Mouse (Mus musculus) heart, postnatal 14 days (tissue): ENCODE results near the gene Heatr5a. TPM values are rescaled to one million over a fixed set of nuclear protein-coding genes. Genes with fewer than 3 reads are reported as not detected.

Source experiments
- DNase-seq, 2 experiments: peaks; one replicate each; pipeline ENCODE4 v3.0.0; 2021 to 2022
- intact Hi-C: fragments of 180-260 bp; cut with DNase I; formaldehyde crosslinking; loops from one replicate; pipeline ENCODE4 v1.15.1; 2025
- total RNA-seq, 2 experiments: library from RNA; stranded (reverse); gene quantifications; 2 replicates each; pipeline ENCODE4 v1.2.3; 2021

Gene Heatr5a
- total RNA-seq, 2 experiments from 2014 or later = 18.0 to 19.8 TPM

DNA sequence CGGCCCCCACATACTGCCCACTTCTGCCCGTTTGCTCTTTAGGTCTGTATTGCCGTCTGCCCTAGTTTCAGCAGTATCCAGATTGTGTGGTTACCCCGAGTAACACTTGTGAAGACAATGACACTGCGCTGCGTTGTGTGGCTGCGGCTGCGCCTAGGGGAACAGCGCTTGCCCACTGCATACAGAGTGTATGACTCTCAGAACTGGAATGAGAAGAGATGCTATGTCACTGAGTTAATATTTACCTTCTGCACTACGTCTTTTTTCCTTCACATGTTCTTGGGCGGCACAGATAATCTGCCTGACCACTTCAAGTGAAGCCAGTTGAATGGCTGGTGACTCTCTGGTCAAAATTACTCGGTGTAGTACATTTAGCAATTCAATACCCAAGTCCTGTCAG is 82.5 kb downstream of the Heatr5a start:
- no peak for DNase-seq
- intact Hi-C loops = no loop called here

DNA sequence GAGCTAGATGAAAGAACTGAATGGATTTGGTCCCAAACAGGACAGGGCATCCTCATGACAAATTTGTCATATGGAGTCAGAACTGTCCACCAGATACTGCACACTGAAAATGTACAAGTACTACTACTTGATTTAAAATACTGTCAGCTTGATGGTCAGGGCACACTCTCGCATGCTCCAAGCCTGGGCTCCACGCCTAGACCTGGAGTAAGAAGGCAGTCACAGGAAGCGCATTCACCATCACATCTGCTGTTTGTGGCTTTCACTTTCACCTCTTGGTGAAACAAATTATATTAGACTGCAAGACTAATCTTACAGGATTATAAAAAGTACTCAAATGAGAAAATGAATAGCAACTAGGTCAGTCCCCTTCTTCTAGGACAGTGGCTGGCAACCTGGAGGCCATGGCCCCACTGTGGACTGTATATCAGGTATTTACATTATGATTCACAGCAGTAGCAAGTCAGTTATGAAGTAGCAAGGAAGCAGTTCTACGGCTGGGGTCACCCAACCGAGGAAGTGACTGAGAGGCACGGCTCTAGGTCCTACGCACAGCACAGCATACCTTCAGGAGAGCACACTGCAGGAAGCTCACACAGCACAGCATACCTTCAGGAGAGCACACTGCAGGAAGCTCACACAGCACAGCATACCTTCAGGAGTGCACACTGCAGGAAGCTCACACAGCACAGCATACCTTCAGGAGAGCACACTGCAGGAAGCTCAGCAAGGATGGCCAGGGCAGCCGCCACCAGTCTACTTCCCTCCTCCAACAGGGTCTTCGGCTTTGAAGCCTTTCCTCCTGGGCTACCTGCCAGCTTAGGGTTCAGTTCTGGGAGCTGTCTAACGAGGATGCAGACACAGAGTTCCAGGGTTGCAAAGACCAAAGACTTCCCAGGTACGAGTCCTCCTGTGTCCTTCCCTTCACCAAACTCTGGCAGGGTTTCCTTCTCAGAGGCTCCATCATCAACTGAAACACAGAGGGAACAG is 83.5 kb downstream of the Heatr5a start:
- intact Hi-C loops = no loop called here
- no peak for DNase-seq

DNA sequence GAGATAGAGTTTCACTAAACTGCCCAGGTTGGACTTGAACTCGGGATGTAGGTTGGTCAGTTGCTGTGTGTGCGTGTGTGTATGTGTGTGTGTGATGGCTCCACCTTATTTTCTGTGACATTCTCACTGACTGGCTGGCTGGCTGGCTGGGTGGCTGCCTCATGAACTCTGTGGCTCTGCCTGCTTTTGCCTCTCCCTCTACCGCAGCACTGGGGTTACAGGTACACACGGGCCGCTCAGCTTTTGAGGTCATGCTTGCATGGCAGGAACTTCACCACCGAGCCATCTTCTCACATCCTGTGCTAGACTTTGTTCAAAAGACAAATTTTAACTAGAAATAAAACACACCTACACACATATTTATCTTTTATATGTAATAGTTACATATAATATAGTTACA is 84.8 kb downstream of the Heatr5a start:
- intact Hi-C loops = no loop called here
- DNase-seq = no peak

DNA sequence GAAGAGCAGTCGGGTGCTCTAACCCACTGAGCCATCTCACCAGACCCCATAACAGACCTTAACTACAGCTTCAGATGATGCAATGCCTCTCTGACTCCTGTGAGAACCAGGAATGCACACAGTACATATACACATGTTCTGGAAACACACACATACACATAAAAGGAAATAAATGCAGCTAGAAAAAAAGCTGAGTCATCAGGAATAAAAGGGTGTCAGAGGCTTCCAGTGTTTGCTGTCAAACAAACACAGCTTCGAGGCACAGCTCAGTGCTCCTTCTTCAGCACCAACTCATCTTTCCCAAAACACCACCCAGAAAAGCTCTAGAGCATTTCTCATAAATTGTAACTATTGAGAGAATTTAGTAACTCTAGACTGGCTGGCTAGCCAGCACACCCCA is 86.3 kb downstream of the Heatr5a start:
- intact Hi-C loops = loop anchor here (5.0 kb wide), 1 partner anchor 58 kb away; the partner anchor contains the start of gene Hectd1
- no peak for DNase-seq

DNA sequence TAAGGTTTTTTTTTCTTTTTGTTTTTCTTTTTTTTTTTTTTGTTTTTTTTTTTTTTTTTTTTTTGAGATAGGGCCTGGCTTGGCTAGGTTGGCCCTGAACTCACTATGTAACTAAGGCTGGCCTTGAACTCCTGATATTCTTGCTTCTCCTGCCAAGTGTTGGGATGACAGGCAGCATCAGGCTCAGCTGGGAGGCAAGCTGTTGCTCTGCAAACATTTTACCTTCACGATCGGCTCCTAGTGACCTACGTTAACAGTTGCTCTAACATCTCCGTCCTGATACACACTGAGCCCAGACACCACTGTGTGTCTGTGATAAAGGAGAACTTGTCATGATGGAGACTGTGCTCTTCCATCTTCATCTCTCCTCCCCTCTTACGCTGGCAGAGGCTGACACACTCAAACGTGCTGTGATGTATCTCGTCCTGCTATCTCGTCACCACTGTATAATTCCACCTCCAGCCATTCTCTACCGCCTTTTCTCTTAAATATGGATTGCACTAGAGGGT is 87.8 kb downstream of the Heatr5a start:
- DNase-seq = no peak
- intact Hi-C loops = loop anchor here (5.0 kb wide), 1 partner anchor 56 kb away; the partner anchor contains the start of gene Hectd1

DNA sequence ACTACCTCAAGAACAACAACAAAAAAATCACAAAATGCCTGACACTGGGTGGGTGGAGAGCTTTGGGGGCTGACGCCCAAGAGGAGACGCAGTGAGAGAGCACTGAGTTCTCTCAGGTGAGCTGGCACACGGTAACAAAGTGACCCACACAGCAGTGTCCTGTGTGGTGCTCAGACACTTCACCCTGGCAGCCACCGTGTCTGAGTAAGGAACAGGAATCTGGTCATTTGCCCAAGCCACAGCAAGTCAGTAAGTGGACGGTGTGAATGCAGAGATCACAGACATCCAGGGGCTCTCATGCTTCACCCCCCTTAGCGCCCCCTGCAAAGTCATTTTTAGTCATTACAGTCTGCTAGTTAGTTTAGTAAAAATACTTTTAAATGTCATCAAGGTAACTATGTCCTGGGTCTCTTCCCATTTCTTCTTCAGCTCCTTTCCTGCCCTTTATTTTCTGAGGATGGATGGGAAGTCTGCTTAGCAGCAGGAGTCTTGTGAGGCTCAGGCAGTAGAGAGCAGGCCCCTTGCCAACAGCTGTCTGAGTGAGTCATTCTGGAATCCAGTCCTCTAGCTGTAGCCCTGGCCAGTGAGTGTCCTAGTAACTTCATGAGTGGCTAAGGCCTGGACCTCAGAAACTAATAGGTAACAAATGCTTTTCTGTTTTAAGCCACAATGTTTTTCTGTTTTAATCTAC is 88.4 kb downstream of the Heatr5a start:
- peak; percentile 72 to 78 for DNase-seq
- intact Hi-C loops = loop anchor here (5.0 kb wide), 1 partner anchor 55 kb away; the partner anchor contains the start of gene Hectd1

DNA sequence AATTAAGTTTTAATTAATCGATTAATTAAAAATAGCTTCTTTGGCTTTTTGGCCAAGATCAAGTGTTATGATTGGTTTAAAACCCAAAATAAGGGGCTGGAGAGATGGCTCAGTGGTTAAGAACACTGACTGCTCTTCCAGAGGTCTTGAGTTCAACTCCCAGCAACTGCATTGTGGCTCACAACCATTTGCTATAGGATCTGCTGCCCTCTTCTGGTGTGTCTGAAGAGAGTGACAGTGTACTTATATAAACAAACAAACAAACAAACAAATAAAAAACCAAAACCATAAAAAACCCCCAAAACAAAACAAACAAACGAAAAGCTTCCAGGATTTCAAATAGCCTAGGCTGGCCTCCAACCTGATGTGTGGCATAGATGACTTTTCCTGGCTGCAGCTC is 89.3 kb downstream of the Heatr5a start:
- DNase-seq = no peak
- intact Hi-C loops = loop anchor here (5.0 kb wide), 1 partner anchor 54 kb away; the partner anchor contains the start of gene Hectd1

DNA sequence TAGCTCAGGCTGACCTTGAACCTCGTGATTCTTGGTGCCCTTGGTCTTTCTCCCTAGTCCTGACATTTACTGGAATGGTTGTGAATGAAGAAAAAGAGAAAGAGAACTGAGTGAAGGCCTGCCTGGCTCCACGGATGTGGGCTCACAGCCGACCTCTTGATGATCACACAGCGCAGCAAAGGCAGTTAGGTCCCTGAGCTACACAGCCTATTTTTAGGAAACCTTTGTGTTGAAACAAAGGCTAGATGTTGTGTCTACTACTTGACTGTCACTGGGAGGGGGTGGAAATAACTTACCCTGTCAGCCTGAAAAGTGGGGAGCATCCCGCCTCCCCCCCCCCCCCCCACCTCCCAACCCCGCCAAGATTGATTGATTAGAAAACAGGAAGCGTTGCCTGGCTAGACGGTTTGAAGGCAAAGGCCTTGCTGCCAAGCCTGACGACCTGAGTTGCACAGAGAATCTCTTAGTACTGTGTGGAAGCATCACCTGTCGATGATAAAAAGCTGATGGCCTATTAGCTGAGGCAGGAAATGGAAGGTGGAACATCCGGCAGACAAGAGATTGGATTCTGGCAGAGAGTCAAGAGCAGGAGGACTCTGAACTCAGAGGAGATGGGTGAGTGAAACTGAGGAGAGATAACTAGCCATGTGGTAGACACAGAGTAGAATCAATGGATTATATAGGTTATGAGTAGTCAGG is 99.5 kb downstream of the Heatr5a start:
- no peak for DNase-seq
- intact Hi-C loops = no loop called here

DNA sequence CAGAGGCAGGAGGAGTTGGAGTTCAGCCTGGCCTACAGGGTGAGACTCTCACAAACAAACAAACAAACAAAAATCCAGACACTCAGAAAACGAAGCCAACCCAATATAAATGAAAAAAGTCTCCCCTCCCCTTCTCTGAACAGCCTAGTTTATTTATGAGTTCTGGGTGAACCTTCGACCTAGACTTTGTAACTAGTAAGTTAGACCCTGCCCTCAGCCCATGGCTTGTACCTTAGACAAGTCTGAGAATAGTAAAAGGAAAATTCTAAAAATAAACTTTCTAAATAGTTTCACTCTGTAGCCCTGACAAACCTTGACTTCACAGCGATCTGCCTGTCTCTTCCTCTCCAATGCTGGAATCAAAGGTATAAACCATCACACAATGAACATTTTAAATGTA is 101.6 kb downstream of the Heatr5a start:
- no peak for DNase-seq
- intact Hi-C loops = no loop called here

DNA sequence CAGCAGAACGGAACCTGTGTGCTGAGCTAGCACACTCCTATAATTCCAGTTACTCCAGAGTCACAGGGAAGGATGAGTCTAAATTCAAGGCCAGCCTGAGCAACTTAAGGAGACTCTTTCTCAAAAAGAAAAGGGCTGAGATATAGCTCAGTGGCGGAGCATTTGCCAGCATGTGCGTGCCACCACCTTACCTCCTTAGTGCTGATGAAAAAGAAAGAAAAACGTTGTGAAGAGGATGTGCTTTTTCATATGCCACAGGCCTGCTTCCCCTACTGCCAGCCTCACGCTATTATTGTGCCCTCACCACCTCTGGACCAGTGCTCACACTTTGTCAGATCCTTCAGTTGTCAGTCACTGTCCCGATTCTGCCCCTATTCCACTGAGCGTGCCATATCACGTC is 104.0 kb downstream of the Heatr5a start:
- intact Hi-C loops = no loop called here
- no peak for DNase-seq

DNA sequence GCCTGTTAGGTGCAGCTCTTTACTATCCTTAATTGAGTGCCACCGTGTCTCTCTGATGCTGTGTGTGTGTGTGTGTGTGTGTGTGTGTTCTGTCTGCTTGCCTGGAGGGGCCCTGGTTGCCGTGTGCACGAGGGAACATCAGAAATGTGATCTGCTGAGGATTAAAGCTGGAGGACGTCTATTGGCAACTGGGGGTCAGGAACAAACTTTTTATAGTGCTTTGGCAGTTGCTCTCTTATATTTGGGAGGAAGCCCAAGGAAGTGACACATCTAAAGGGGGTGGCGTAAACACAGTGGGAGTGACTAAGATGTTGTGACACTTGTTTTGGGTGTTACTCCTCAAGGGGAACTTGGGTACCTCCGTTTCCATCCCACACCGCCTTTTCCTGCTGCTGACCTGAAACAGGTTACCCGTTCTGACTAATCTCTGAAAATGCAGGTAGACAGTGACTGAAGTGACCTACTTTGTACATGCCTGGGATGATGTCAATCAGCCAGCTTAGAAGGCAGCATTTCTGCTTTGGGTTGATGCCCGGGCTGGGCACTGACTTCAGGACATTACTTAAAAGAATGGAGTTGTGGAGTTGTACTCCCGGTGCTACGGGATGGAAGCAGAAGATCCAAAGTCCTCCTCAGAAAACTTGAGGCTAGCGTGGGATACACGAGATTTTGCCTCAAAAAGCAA is 104.8 kb downstream of the Heatr5a start:
- peak in 1 of 2 experiments; percentile 41 for DNase-seq
- intact Hi-C loops = no loop called here

DNA sequence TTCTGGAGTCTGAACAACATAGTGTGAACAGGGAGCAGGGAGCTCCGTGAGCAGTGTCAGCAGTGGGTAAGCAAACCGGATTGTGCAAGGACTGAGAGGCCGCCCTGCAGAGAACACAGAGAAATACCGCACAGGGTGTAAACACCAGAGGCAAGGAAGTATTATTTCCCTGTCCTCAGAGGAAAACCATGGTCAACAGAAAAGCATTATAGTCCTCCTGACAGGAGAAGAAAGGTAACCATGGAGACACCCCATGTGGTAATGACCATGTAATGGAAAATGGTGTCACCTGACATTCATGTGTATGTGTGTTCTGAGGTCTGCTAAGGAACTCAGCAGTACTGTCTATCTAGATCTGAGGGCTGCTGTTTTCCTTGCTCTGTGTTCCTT is 105.3 kb downstream of the Heatr5a start:
- DNase-seq = peak in 1 of 2 experiments; percentile 23
- intact Hi-C loops = no loop called here

DNA sequence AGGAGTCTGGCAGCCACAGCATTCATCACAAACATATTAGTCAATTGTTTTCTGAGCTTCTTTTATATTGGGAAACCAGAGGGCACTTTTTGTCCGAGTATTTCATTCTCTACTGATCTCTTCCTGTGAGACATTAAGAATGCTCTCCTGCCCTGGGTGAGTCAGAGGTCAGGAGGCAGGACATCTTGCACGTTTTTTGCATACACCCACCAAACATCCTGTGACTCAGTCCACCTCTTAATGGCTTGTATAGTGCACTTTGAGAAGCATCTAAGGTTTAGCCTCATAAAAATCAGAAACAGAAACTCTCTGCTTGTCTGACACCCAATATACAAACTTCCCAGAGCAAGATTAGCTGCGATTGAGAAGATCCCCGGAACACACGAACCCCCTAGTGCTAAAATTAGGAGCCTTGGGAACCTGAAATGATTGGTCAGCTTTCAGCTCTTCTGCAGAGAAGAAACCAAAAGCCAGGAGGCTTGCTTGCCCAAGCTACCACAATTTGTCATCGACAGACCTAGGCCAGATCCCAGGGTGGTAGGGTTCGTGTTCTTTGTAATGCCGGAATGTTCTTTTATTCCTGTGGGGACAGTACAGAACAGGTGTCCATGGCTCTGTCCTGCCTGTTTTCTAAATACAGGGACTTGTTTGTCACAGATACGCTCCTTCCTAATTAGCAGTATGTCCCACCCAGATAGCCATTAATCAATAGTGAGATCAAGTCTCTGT is 105.9 kb downstream of the Heatr5a start:
- no peak for DNase-seq
- intact Hi-C loops = no loop called here

DNA sequence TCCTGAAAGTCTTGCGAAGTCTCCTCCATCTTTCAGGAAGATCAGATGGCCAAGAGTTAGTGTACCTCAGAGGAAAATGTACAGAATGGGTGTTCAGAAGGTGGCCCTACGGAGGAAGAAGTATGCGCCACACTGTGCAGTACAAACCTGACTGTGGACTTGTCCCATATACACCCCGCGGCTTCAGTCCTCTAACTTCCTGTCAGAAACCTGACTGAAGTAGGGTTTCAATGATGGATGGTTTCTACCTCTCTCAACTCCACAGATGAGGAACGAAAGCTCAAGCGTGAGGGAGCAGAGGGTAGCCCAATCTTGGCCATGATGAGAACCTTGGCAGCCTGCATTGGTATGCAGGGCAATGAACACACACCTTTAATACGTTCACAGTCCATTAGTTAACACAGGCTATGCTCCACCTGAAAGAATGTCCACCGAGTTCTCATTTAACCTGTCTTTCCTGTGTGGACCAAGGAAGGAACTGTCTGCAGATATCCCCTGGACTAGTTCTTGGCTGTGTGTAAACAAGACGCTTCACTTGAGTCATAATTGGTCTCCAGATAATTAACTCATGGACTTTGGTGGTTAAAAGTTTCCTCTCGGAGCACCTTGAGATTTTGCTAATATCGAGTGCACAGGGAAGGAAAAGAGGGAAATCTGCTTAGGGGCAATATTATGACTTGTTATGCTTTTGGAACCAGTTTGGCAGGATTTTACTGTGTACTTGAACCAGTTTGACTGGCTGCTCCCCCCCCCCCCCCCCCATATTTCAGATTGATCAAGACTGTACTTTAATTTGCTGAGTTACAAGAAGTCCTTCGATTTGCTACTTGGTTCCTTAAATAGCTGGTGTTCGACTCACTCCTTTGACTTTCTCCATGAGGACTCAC is 107.8 kb downstream of the Heatr5a start:
- intact Hi-C loops = no loop called here
- DNase-seq = no peak

DNA sequence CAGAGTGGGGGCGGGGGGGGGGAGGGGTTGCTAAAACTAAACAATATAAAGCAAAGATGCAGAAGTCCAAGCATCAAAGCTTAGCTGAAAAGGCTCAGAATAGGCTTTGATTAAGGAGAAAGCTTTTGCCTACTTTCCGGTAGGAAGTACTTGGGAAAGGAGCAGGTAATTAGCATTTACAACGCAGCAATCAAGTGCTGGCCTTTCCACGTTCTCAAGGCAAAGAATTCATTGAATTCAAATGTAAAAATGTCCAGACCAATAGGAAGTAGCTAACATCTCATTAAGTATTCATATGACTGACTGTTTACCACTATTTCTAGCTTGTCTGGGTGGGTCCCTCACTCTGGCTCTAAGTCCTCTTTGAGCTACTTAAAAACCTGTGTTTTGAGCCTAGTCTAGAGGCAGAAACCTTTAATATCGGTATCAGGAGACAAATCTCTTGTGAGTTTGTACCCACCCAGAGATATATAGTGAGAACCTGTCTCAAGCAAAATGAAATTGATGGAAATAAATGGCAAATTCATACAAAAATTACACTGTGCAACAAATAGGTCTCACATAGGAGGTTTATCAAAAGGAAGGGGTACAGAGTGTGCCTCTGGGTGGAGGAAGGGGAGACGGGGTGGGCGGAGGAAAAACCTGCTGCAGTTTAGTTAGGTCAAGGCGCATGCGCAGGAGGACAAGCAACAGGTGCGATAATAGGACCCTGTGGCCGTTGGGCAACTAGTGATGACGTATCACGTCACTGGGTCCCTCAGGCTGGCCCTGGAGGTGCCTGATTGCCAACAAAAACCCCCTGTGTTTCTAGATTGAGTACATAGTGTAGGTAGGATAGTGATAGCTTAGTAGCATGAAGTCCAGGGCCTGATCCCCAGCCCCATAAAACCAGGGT is 112.7 kb downstream of the Heatr5a start:
- intact Hi-C loops = no loop called here

DNA sequence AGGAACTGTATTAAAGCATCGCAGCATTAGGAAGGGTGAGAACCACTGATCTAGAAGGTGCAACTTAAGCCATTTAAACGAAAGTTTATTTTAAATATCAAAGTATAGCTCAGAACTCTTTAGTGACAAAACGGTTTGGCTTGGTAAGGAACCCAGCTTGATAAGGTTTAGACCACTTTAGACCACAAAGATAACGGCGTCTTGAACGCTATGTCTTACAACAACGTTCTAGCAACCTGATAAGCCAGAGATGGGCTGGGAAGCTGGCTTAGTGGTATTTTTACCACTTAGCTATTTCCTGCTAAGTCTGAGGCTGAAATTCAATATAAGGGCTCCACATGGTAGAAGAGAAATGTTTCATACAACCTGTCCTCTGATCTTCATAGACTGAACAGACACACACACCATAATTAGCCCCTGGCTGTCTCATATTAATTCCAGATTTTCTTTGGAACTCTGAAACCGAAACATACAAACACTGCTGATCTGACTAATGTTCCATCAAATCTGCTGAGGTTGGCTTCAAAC is 114.3 kb downstream of the Heatr5a start:
- no peak for DNase-seq
- intact Hi-C loops = no loop called here

More for the DNA sequence above, 112.7 kb downstream of the Heatr5a start:
- DNase-seq = no peak

DNA sequence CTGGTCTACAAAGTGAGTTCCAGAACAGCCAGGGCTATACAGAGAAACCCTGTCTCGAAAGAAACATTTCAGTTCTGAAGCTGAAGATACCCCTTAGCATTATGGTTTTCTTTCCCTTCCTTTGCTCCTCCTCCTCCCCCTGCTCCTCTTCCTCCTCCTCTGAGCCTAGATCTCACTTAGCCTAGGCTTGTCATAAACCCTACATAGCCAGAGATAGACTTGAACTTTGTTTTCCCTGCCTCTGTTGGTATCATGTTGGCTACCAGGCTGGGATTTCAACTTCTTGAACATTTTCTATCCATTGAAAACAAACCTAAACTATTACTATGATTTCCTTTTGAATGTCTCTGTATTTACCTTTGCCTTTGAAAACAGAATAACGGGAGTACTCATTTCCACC is 115.2 kb downstream of the Heatr5a start:
- no peak for DNase-seq
- intact Hi-C loops = no loop called here
